Mouse (Mus musculus) forebrain, embryonic 16.5 days (tissue): ENCODE results near the gene Zfp65. TPM values are rescaled to one million over a fixed set of nuclear protein-coding genes. Genes with fewer than 3 reads are reported as not detected.

Experiments
- polyA plus RNA-seq: library from polyadenylated mRNA; unstranded; fragments of >200 nt; fragmentation: Nextera tagmentation; extraction: Ambion mirVana; gene quantifications from 2 replicates; pipeline ENCODE4 v1.2.1, GENCODE M21; 2015

Zfp65 gene
- polyA plus RNA-seq, 1 experiment from 2014 or later: 12.0 TPM

Other genes starting within 250 kb of the Zfp65 start
- 4.9 and 5.1 TPM in 2 replicates for gene Zfp874b, start 244.9 kb downstream of the Zfp65 start, polyA plus RNA-seq
- 13.9 and 14.8 TPM in 2 replicates for gene Zfp58, start 228.6 kb downstream of the Zfp65 start, polyA plus RNA-seq
- not detected in 2 replicates for gene Gm26965, start 203.0 kb downstream of the Zfp65 start, polyA plus RNA-seq
- gene Zfp87, start 203.0 kb downstream of the Zfp65 start, polyA plus RNA-seq: 42.4 and 45.3 TPM in 2 replicates
- 16.7 and 19.6 TPM in 2 replicates for gene Zfp748, start 175.3 kb downstream of the Zfp65 start, polyA plus RNA-seq
- 6.3 and 7.6 TPM in 2 replicates for gene Zfp729b, start 119.5 kb downstream of the Zfp65 start, polyA plus RNA-seq
- not detected in 2 replicates for gene Gm49345, start 91.4 kb downstream of the Zfp65 start, polyA plus RNA-seq
- gene Zfp729a, start 91.4 kb downstream of the Zfp65 start, polyA plus RNA-seq: 5.2 TPM in 2 replicates
- 14.8 and 17.2 TPM in 2 replicates for gene Zfp738, start 42.1 kb downstream of the Zfp65 start, polyA plus RNA-seq
- gene Zfp85, start 26.1 kb upstream of the Zfp65 start, polyA plus RNA-seq: 8.2 and 9.0 TPM in 2 replicates
- gene Zfp493, start 50.5 kb upstream of the Zfp65 start, polyA plus RNA-seq: 3.4 and 3.6 TPM in 2 replicates
- gene Zfp273, start 84.6 kb upstream of the Zfp65 start, polyA plus RNA-seq: 15.1 and 17.0 TPM in 2 replicates
- 3.6 and 4.9 TPM in 2 replicates for gene Gm10037, start 101.9 kb upstream of the Zfp65 start, polyA plus RNA-seq
- not detected in 2 replicates for gene BC048507, start 134.2 kb upstream of the Zfp65 start, polyA plus RNA-seq